Mouse (Mus musculus): ENCODE results near the gene Gls2. TPM values are rescaled to one million over a fixed set of nuclear protein-coding genes. Genes with fewer than 3 reads are reported as not detected.
"Not testable (repeated sequence)": the region's sequence is repeated elsewhere in the genome, so short reads cannot be mapped to it uniquely, and the experiment has no call there.

Gls2 gene
- 0.57 and 0.93 TPM in 2 replicates for polyA plus RNA-seq (2016; fragmentation: Nextera tagmentation; extraction: Ambion mirVana)

GRCm38 (mm10) chr10:128194024-128194550 is at the start of gene Gls2:
TSS of gene Gls2 (plus strand) at chr10:128194457.
- WGBS, result under 1% methylated on average over 45 of the region's 46 CpGs
- H3K36me3 ChIP-seq, result no peaks in the 10 kb centered on the region
- DNase-seq (ENCODE audit: low spot score), result peak; percentile 98
- H3K4me3 ChIP-seq, result peak within 1 kb of the TSS; percentile 89
- peaks cover 16% of the 10 kb centered on the region for H3K4me1 ChIP-seq (replicated peaks)
- peaks cover 35% of the 10 kb centered on the region for H3K27me3 ChIP-seq (ENCODE audit: insufficient read depth, poor library complexity, severe bottlenecking)
- H3K9me3 ChIP-seq, result no peaks in the 10 kb centered on the region
- H3K27ac ChIP-seq, result peak within 1 kb of the TSS; percentile 82

- Histone ChIP-seq H3K9me3 (no peaks in the 10 kb centered on the region), H3K27ac (no peak overlapping the region), H3K4me1 (replicated peaks) (peaks cover 7% of the 10 kb centered on the region; the same call in 1 of the 2 replicates), H3K27me3 (ENCODE audit: insufficient read depth, poor library complexity, severe bottlenecking) (no peaks in the 10 kb centered on the region), H3K4me3 (no peak overlapping the region), H3K36me3 (peaks cover 60% of the 10 kb centered on the region)
- WGBS, result 65% methylated on average over 2 of the region's 2 CpGs
- no peak for DNase-seq (ENCODE audit: low spot score)
Observed at GRCm38 (mm10) chr10:128144961-128145360, 49.3 kb upstream of the Gls2 start.

- Histone ChIP-seq H3K4me1 (replicated peaks) (peaks cover 9% of the 10 kb centered on the region; the same call in 1 of the 2 replicates), H3K9me3 (no peaks in the 10 kb centered on the region), H3K27ac (peak overlapping the region; percentile 74), H3K27me3 (ENCODE audit: insufficient read depth, poor library complexity, severe bottlenecking) (no peaks in the 10 kb centered on the region), H3K36me3 (peaks cover 40% of the 10 kb centered on the region), H3K4me3 (no peak overlapping the region)
- WGBS, result 90% methylated on average over 5 of the region's 5 CpGs
- DNase-seq (ENCODE audit: low spot score), result no peak
Observed at GRCm38 (mm10) chr10:128148789-128149365, 45.4 kb upstream of the Gls2 start.

- H3K9me3 ChIP-seq, result no peaks in the 10 kb centered on the region
- WGBS, result 3% methylated on average over 5 of the region's 5 CpGs
- H3K27ac ChIP-seq, result peak overlapping the region; percentile 74
- no peaks in the 10 kb centered on the region for H3K27me3 ChIP-seq (ENCODE audit: insufficient read depth, poor library complexity, severe bottlenecking)
- peaks cover 32% of the 10 kb centered on the region for H3K36me3 ChIP-seq
- peaks cover 9% of the 10 kb centered on the region; the same call in 1 of the 2 replicates for H3K4me1 ChIP-seq (replicated peaks)
- peak; percentile 64 for DNase-seq (ENCODE audit: low spot score)
- H3K4me3 ChIP-seq, result peak overlapping the region; percentile 19; the same call in 1 of the 2 replicates
Observed at GRCm38 (mm10) chr10:128149592-128149991, 44.7 kb upstream of the Gls2 start.

- Histone ChIP-seq H3K4me1 (replicated peaks) (peaks cover 9% of the 10 kb centered on the region; the same call in 1 of the 2 replicates), H3K36me3 (peaks cover 20% of the 10 kb centered on the region), H3K27me3 (ENCODE audit: insufficient read depth, poor library complexity, severe bottlenecking) (no peaks in the 10 kb centered on the region), H3K4me3 (no peak overlapping the region), H3K27ac (no peak overlapping the region), H3K9me3 (no peaks in the 10 kb centered on the region)
- WGBS, result 89% methylated on average over 14 of the region's 14 CpGs
- DNase-seq (ENCODE audit: low spot score), result no peak
Observed at GRCm38 (mm10) chr10:128150941-128151340, 43.3 kb upstream of the Gls2 start.

DNA sequence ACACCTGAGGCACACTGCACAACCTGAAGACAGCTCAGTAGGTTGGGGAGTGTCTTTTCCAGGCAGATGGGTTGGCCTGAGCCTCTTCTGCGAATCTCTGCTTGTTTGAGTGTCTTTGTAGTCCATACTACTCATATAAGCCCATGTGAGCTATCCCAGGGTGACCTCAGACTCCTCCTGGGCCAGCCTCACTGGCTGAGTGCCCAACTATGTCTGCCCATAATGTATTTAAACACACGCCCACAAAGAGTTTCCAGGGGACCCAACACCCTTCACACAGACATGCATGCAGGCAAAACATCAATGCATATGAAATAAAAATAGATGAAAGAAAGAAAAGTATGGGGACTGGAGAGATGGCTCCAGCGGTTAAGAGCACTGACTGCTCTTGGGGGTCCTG is 40.3 kb upstream of the Gls2 start:
- no peak overlapping the region for H3K27ac ChIP-seq
- WGBS, result 88% methylated on average over 3 of the region's 3 CpGs
- H3K27me3 ChIP-seq (ENCODE audit: insufficient read depth, poor library complexity, severe bottlenecking), result no peaks in the 10 kb centered on the region
- DNase-seq (ENCODE audit: low spot score), result no peak
- H3K4me1 ChIP-seq (replicated peaks), result peaks cover 9% of the 10 kb centered on the region; the same call in 1 of the 2 replicates
- no peak overlapping the region for H3K4me3 ChIP-seq
- H3K9me3 ChIP-seq, result no peaks in the 10 kb centered on the region
- peaks cover 13% of the 10 kb centered on the region for H3K36me3 ChIP-seq

DNA sequence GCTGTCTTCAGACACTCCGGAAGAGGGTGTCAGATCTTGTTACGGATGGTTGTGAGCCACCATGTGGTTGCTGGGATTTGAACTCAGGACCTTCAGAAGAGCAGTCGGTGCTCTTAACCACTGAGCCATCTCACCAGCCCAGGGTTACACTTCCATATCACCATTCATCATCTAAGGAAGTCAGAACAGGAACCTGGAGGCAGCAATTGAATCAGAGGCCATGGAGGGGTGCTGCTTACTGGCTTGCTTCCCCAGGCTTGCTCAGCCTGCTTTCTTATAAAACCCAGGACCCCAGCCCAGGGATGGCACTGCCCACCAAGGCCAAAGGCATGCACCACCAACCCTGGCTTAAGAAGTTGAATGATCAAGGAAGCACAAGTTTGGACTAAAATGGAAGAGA is 28.5 kb upstream of the Gls2 start:
- not testable (repeated sequence) for H3K4me1 ChIP-seq (replicated peaks); H3K4me3 ChIP-seq; H3K27me3 ChIP-seq (ENCODE audit: insufficient read depth, poor library complexity, severe bottlenecking); H3K9me3 ChIP-seq; H3K27ac ChIP-seq; DNase-seq (ENCODE audit: low spot score)
- H3K36me3 ChIP-seq, result peaks cover 12% of the 10 kb centered on the region; the same call in 1 of the 2 replicates
- 95% methylated on average over 3 of the region's 3 CpGs for whole genome bisulfite sequencing

GRCm38 (mm10) chr10:128167091-128167490 is 27.2 kb upstream of the Gls2 start:
- 65% methylated on average over 6 of the region's 6 CpGs for WGBS
- Histone ChIP-seq H3K27me3 (ENCODE audit: insufficient read depth, poor library complexity, severe bottlenecking) (no peaks in the 10 kb centered on the region), H3K4me1 (replicated peaks) (no peaks in the 10 kb centered on the region)

GRCm38 (mm10) chr10:128171348-128171747 is 22.9 kb upstream of the Gls2 start:
- DNase-seq (ENCODE audit: low spot score); H3K4me3 ChIP-seq; H3K27me3 ChIP-seq (ENCODE audit: insufficient read depth, poor library complexity, severe bottlenecking); H3K9me3 ChIP-seq; H3K36me3 ChIP-seq; H3K27ac ChIP-seq: not testable (repeated sequence)
- 94% methylated on average over 10 of the region's 10 CpGs for whole genome bisulfite sequencing
- H3K4me1 ChIP-seq (replicated peaks), result peaks cover 26% of the 10 kb centered on the region

More at GRCm38 (mm10) chr10:128167091-128167490, 27.2 kb upstream of the Gls2 start:
- Histone ChIP-seq H3K9me3 (no peaks in the 10 kb centered on the region), H3K36me3 (peaks cover 13% of the 10 kb centered on the region; the same call in 1 of the 2 replicates), H3K27ac (no peak overlapping the region), H3K4me3 (no peak overlapping the region)
- DNase-seq (ENCODE audit: low spot score), result no peak

GRCm38 (mm10) chr10:128175302-128175701 is 19.0 kb upstream of the Gls2 start:
- H3K4me1 ChIP-seq (replicated peaks), result peaks cover 33% of the 10 kb centered on the region
- 24% methylated on average over 3 of the region's 3 CpGs for WGBS
- peak overlapping the region; percentile 69 for H3K4me3 ChIP-seq
- no peaks in the 10 kb centered on the region for H3K9me3 ChIP-seq
- peak overlapping the region; percentile 90 for H3K27ac ChIP-seq
- no peaks in the 10 kb centered on the region for H3K27me3 ChIP-seq (ENCODE audit: insufficient read depth, poor library complexity, severe bottlenecking)
- DNase-seq (ENCODE audit: low spot score), result no peak
- H3K36me3 ChIP-seq, result 0 out of 2 replicates have a peak, but pooled peaks cover 4% of the 10 kb centered on the region

GRCm38 (mm10) chr10:128175996-128176755 is 18.1 kb upstream of the Gls2 start:
- Histone ChIP-seq H3K4me3 (peak overlapping the region; percentile 69), H3K36me3 (no peaks in the 10 kb centered on the region), H3K27me3 (ENCODE audit: insufficient read depth, poor library complexity, severe bottlenecking) (no peaks in the 10 kb centered on the region), H3K27ac (peak overlapping the region; percentile 90), H3K4me1 (replicated peaks) (peaks cover 33% of the 10 kb centered on the region), H3K9me3 (no peaks in the 10 kb centered on the region)
- under 1% methylated on average over 17 of the region's 17 CpGs for WGBS
- DNase-seq (ENCODE audit: low spot score), result peak; percentile 82

DNA sequence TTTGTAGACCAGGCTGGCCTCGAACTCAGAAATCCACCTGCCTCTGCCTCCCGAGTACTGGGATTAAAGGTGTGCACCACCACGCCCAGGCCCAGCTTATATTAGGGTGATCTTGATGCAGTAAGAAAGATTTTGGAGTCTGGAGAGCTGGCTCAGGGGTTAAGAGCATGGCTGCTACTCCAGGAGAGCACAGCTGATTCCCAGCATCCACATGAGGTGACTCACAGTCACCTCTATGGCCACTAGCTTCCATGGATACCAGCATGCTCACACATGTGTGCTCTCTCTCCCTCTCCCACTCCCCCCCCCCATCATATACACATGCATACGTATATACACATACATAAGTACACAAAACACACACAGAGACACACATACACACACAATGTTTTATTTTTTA is 16.9 kb upstream of the Gls2 start:
- Histone ChIP-seq H3K27me3 (ENCODE audit: insufficient read depth, poor library complexity, severe bottlenecking) (no peaks in the 10 kb centered on the region), H3K27ac (no peak overlapping the region), H3K4me3 (no peak overlapping the region), H3K4me1 (replicated peaks) (peaks cover 33% of the 10 kb centered on the region), H3K36me3 (no peaks in the 10 kb centered on the region), H3K9me3 (no peaks in the 10 kb centered on the region)
- DNase-seq (ENCODE audit: low spot score), result no peak
- WGBS, result 88% methylated on average over 4 of the region's 4 CpGs

- H3K4me1 ChIP-seq (replicated peaks), result peaks cover 17% of the 10 kb centered on the region
- DNase-seq (ENCODE audit: low spot score), result no peak
- H3K4me3 ChIP-seq, result peak within 1 kb of the TSS; percentile 33
- H3K36me3 ChIP-seq, result no peaks in the 10 kb centered on the region
- peak within 1 kb of the TSS; percentile 71 for H3K27ac ChIP-seq
- no peaks in the 10 kb centered on the region for H3K27me3 ChIP-seq (ENCODE audit: insufficient read depth, poor library complexity, severe bottlenecking)
- no peaks in the 10 kb centered on the region for H3K9me3 ChIP-seq
- WGBS, result 4% methylated on average over 6 of the region's 6 CpGs
Observed at GRCm38 (mm10) chr10:128179989-128180388, 14.3 kb upstream of the Gls2 start, which contains the start of gene Rbms2. TSS of gene Rbms2 (minus strand) at chr10:128180297.
